Mouse (Mus musculus) liver, embryonic 18 days (tissue): ENCODE measurements around the gene Tpm1. TPM values are rescaled to one million over a fixed set of nuclear protein-coding genes. Genes with fewer than 3 reads are reported as not detected.

ENCODE experiments used
- polyA plus RNA-seq: library from polyadenylated mRNA; depleted of rRNA; stranded (reverse); fragments of >200 nt; gene quantifications from 2 replicates; pipeline ENCODE4 v1.2.3, GENCODE M21; 2012; rRNA removed

Tpm1 gene
- polyA plus RNA-seq: 76.2 and 77.2 TPM in 2 replicates

GRCm38 (mm10) chr9:67049086-67049824, at the start of gene Tpm1:
Gene Tpm1 (minus strand): TSS chr9:67049406.

GRCm38 (mm10) chr9:66975239-66975645, 74.0 kb downstream of the Tpm1 start, which contains the start of gene Lactb:
Gene Lactb (minus strand): TSS chr9:66975484.

Other genes starting within 250 kb of the Tpm1 start
- gene Aph1c, start 214.7 kb downstream of the Tpm1 start, polyA plus RNA-seq: 2.0 and 2.1 TPM in 2 replicates
- 12.3 and 12.7 TPM in 2 replicates for gene Rab8b, start 129.7 kb downstream of the Tpm1 start, polyA plus RNA-seq
- 230 and 242 TPM in 2 replicates for gene Rps27l, start 103.3 kb downstream of the Tpm1 start, polyA plus RNA-seq
- 7.2 and 7.7 TPM in 2 replicates for gene Lactb, start 73.9 kb downstream of the Tpm1 start, polyA plus RNA-seq